Mouse (Mus musculus): Measurements from ENCODE around the gene Snx4.
"Not testable (repeated sequence)": the region's sequence is repeated elsewhere in the genome, so short reads cannot be mapped to it uniquely, and the experiment has no call there.

The Snx4 gene

GRCm38 (mm10) chr16:33251194-33252051 lies at the start of gene Snx4:
Gene Snx4 (plus strand): TSS chr16:33251442.
- peak; percentile 84 for DNase-seq (ENCODE audit: low spot score)

- DNase-seq (ENCODE audit: low spot score): no peak
These were observed 40.4 kb upstream of the Snx4 start for GRCm38 (mm10) chr16:33210812-33211211.

- no peak for DNase-seq (ENCODE audit: low spot score)
These were observed 34.8 kb upstream of the Snx4 start for GRCm38 (mm10) chr16:33216313-33217003.

GRCm38 (mm10) chr16:33217553-33218085 lies 33.6 kb upstream of the Snx4 start:
- not testable (repeated sequence) for DNase-seq (ENCODE audit: low spot score)

GRCm38 (mm10) chr16:33222482-33222881 lies 28.8 kb upstream of the Snx4 start:
- no peak for DNase-seq (ENCODE audit: low spot score)

- DNase-seq (ENCODE audit: low spot score): no peak
These were observed 26.9 kb upstream of the Snx4 start for GRCm38 (mm10) chr16:33224381-33224780.

- DNase-seq (ENCODE audit: low spot score): no peak
These were observed 17.1 kb upstream of the Snx4 start for GRCm38 (mm10) chr16:33234128-33234527.

- no peak for DNase-seq (ENCODE audit: low spot score)
These were observed 15.1 kb upstream of the Snx4 start for GRCm38 (mm10) chr16:33236151-33236550.

- no peak for DNase-seq (ENCODE audit: low spot score)
These were observed 11.9 kb upstream of the Snx4 start for GRCm38 (mm10) chr16:33239305-33239704.

- peak; percentile 63 for DNase-seq (ENCODE audit: low spot score)
These were observed 9.2 kb upstream of the Snx4 start for GRCm38 (mm10) chr16:33242046-33242445.

- no peak for DNase-seq (ENCODE audit: low spot score)
These were observed 7.0 kb upstream of the Snx4 start for GRCm38 (mm10) chr16:33244136-33244691.

GRCm38 (mm10) chr16:33244933-33245470 lies 6.2 kb upstream of the Snx4 start:
- DNase-seq (ENCODE audit: low spot score): no peak

GRCm38 (mm10) chr16:33246526-33246925 lies 4.7 kb upstream of the Snx4 start:
- no peak for DNase-seq (ENCODE audit: low spot score)

GRCm38 (mm10) chr16:33247006-33247405 lies 4.2 kb upstream of the Snx4 start:
- no peak for DNase-seq (ENCODE audit: low spot score)

GRCm38 (mm10) chr16:33250651-33251120 lies 556 bp upstream of the Snx4 start:
- DNase-seq (ENCODE audit: low spot score): no peak

- no peak for DNase-seq (ENCODE audit: low spot score)
These were observed 4.4 kb downstream of the Snx4 start for GRCm38 (mm10) chr16:33255601-33256000.

- DNase-seq (ENCODE audit: low spot score): no peak
These were observed 7.3 kb downstream of the Snx4 start for GRCm38 (mm10) chr16:33258530-33258929.

GRCm38 (mm10) chr16:33259824-33260223 lies 8.6 kb downstream of the Snx4 start:
- DNase-seq (ENCODE audit: low spot score): no peak

GRCm38 (mm10) chr16:33260825-33261224 lies 9.6 kb downstream of the Snx4 start:
- no peak for DNase-seq (ENCODE audit: low spot score)

- DNase-seq (ENCODE audit: low spot score): peak; percentile 47
These were observed 10.4 kb downstream of the Snx4 start for GRCm38 (mm10) chr16:33261584-33262061.

- no peak for DNase-seq (ENCODE audit: low spot score)
These were observed 10.9 kb downstream of the Snx4 start for GRCm38 (mm10) chr16:33262096-33262495.

- no peak for DNase-seq (ENCODE audit: low spot score)
These were observed 16.5 kb downstream of the Snx4 start for GRCm38 (mm10) chr16:33267616-33268253.

Data from ovary, adult 18-20 months (tissue).